Mouse (Mus musculus): ENCODE results near the gene Dnajc9. TPM values are rescaled to one million over a fixed set of nuclear protein-coding genes. Genes with fewer than 3 reads are reported as not detected.

Dnajc9 gene
- total RNA-seq, 2 experiments from 2014 or later: 10.1 to 11.5 TPM

- intact Hi-C loops (cut with DNase I): no loop called here
- no peak for DNase-seq (ENCODE audit: low spot score)
Observed at GRCm38 (mm10) chr14:20370798-20371197, 17.9 kb downstream of the Dnajc9 start.

GRCm38 (mm10) chr14:20368271-20368670 lies 20.4 kb downstream of the Dnajc9 start:
- intact Hi-C loops (cut with DNase I): no loop called here

DNA sequence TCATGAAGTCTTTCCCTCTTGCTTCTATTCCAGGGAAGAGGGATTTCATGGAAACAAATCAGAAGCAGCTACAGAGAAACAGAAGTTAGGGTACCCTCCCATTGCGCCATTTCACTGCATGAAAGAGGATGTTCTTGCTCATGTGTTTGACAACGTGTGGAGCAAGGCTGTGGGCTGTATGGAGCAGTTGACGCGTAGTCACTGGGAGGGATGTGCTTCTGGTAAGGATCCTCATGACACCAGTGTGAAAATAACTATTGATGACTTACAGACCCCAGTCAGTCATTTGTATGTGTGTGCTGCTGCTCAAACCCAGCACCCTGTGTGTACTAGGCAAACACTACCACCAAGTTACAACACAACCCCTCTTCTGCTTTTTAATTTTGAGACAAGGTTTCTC lies 25.5 kb downstream of the Dnajc9 start:
- no peak for DNase-seq (ENCODE audit: low spot score)
- intact Hi-C loops (cut with DNase I): no loop called here

More at GRCm38 (mm10) chr14:20368271-20368670, 20.4 kb downstream of the Dnajc9 start:
- DNase-seq (ENCODE audit: low spot score): no peak

GRCm38 (mm10) chr14:20347991-20348541 lies 40.6 kb downstream of the Dnajc9 start, which contains the start of the genes Ecd and Fam149b:
TSS of gene Ecd (minus strand) at chr14:20348121.
TSS of gene Fam149b (plus strand) at chr14:20348162.
- intact Hi-C loops (cut with DNase I): loop anchor here (2.0 kb wide), 1 partner anchor 43 kb away; no protein-coding TSS in a partner anchor
- DNase-seq (ENCODE audit: low spot score): peak; percentile 82

DNA sequence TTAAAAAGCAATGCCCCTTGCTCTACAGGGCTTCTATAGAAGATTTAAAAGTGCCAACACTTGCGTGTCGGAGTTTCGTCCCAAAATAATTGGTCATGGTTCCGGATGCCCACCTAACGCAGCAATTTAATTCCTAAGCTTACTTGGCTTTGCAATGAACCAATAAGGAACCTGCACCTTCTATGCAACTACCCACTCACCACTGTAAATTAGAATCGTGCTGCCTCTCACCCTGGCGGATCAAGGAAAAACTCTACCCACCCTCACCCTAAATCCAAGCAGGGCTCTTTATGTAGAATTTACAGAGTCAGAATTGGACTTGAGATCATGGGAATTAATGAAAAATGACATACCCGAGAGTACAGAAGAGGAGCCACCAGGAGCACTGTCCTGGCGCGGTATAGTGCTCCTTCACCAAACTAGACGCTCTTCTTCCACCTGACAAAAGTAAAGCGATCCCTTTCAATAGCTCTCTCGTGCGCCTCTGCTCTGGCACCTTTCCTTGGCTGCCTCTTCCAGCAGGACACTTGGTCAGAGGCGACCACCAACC lies 41.2 kb downstream of the Dnajc9 start:
- intact Hi-C loops (cut with DNase I): no loop called here
- no peak for DNase-seq (ENCODE audit: low spot score)

- no peak for DNase-seq (ENCODE audit: low spot score)
- intact Hi-C loops (cut with DNase I): no loop called here
Observed at GRCm38 (mm10) chr14:20345885-20346284, 42.8 kb downstream of the Dnajc9 start.

DNA sequence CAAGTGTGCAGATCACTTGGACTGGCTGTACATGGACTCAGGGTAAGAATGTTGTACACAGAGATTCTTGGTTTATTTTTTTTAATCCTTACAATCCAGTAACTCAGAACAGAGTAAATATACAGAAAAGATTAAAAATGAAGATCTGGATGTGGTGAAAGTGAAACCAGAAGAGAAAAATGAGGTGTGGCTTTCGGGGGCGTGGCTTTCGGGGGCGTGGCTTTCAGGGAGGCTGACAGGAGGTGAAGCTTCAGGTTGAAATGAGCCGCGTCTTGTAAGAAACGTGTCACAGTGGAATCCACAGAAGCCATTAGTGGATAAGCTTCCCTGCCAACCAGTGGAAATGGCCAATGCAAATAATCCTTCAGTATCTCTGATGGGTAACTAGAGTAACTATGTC lies 47.8 kb downstream of the Dnajc9 start:
- intact Hi-C loops (cut with DNase I): no loop called here

GRCm38 (mm10) chr14:20340149-20340548 lies 48.6 kb downstream of the Dnajc9 start:
- no peak for DNase-seq (ENCODE audit: low spot score)
- intact Hi-C loops (cut with DNase I): no loop called here

More for the DNA sequence above, 47.8 kb downstream of the Dnajc9 start:
- DNase-seq (ENCODE audit: low spot score): no peak

- intact Hi-C loops (cut with DNase I): no loop called here
- DNase-seq (ENCODE audit: low spot score): no peak
Observed at GRCm38 (mm10) chr14:20339415-20339814, 49.3 kb downstream of the Dnajc9 start.

Other genes with a start within 250 kb of the Dnajc9 start
- under 1 TPM; 0.55 to 0.56 TPM for gene Kcnk5, start 207.1 kb downstream of the Dnajc9 start, total RNA-seq (2021)
- not detected for gene Kcnk16, start 119.7 kb downstream of the Dnajc9 start, total RNA-seq (2021)
- gene Nudt13, start 94.2 kb downstream of the Dnajc9 start, total RNA-seq (2021): 10 to 100 TPM; 27.6 to 33.6 TPM
- 10 to 100 TPM; 29.9 to 36.2 TPM for gene Ecd, start 40.8 kb downstream of the Dnajc9 start, total RNA-seq (2021)
- 10 to 100 TPM; 34.0 to 34.1 TPM for gene Fam149b, start 40.7 kb downstream of the Dnajc9 start, total RNA-seq (2021)
- gene Mrps16, start 4.7 kb upstream of the Dnajc9 start, total RNA-seq (2021): 10 to 100 TPM; 72.6 to 81.0 TPM
- gene Cfap70, start 63.3 kb upstream of the Dnajc9 start, total RNA-seq (2021): not detected
- gene Anxa7, start 91.2 kb upstream of the Dnajc9 start, total RNA-seq (2021): 10 to 100 TPM; 49.8 to 54.1 TPM
- gene Mss51, start 108.0 kb upstream of the Dnajc9 start, total RNA-seq (2021): under 1 TPM; 0.36 to 0.49 TPM
- 10 to 100 TPM; 62.4 to 64.3 TPM for gene Ppp3cb, start 157.7 kb upstream of the Dnajc9 start, total RNA-seq (2021)

Data from heart, postnatal 25 days (tissue).